Mouse (Mus musculus) kidney, postnatal 36 days (tissue): ENCODE measurements around the gene Camsap2.
A peak's percentile ranks its signal among the peaks of the same experiment; 100 is the strongest.

Experiments
- DNase-seq, 2 experiments: peaks; one replicate each; pipeline ENCODE4 v3.0.0; 2021 to 2022; ENCODE audit warnings: mixed read lengths in 2 of 2

The Camsap2 gene

DNA sequence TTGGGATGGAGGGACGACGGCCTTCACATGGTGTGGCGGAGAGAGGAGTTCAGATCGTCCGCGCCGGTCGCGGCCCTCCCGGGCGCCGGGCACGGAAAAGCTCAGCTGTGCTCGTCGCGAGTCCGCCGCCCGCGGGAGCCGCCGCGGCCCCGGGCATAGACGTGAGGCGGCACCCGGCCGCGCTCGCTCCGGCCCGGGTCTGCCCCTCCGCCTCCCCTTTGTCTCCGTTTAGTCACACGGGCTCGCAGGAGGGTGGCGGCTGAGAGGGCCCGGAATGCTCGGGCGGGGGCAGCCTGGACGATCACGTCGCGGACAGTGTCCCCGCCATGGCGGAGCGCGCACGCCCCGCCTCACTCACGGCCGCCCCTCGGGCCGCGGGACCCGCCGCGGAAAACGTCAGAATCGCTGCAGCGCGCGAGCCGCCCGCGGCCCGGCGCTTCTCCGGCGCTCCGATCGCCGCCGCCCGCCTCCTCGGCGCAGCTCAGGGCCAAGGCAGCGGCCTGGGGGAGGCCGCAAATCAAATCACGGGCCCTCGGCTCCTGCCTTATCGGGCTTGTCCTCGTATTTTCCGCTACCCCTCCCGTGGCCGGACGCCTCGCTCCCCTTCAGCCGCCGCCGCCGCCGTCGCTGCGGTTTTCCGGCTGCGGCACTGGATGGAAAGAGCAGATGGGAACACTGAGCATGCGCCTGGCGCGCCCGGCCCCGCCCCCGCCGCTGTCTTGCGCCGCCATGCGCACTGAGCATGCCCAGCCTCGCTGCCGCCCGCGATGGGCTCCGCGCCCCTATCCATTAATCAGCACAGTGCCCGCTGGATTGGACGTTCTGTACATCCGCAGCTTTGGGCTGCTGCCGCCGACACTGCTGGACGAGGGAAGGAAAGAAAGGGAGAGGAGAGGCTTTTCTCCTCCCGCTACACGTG is at the start of gene Camsap2:
Gene Camsap2, minus strand, starts transcription at position 651 of the 919 bp plus-strand sequence.
- peak; percentile 95 to 98 for DNase-seq

DNA sequence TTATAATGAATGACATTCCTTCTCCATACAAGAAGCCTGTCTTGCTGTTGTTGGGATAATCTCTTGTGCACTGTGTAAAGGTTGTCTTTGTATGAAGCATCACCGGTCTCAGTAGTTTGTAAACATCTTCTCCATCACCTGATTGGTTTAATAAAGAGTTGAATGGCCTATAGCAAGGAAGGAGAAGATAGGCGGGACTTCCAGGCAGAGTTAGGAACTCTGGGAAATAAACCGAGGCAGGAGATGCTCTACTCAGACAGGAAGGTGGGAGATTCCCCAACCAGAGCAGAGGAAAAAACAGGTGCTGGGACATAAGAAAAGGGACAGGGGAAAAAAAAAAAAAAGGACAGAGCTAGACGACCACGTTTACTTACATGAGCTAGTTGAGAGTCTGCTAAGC is 49.2 kb upstream of the Camsap2 start:
- no peak for DNase-seq

DNA sequence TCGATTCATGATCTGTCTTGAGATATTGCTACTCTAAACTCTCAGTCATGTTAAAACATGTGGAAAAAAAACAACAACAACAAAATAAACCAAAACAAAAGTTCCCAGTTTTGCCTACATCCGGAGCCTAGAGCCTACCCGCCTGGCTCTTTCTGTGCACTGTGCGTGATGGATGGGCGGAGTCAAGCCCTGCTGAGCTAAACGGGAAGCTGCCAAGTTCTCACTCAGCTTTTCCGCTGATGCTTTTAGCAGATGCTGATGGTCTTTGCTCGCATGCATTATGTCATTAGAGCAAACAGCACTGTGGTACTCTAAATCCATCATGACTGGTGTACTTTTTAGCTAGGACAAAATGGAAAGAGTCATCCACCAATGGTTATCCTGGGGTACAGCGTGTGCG is 48.6 kb upstream of the Camsap2 start:
- peak; percentile 31 to 35 for DNase-seq

DNA sequence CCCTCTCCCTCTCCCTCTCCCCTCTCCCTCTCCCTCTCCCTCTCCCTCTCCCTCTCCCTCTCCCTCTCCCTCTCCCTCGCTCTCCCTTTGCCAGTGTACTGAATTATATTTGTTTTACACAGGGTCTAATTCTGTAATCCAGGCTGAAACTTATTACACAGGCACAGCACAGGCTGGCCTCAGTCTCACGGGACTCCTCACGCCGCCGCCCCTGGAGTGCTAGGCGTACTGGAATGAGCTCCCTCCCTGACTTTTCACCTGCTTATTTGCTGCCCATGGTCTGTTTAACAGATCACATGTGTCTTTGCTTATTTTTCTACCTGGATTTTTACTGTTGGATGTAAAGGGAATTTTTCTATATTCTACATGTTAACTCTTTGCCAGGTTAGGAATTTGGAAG is 41.0 kb upstream of the Camsap2 start:
- DNase-seq: no peak

DNA sequence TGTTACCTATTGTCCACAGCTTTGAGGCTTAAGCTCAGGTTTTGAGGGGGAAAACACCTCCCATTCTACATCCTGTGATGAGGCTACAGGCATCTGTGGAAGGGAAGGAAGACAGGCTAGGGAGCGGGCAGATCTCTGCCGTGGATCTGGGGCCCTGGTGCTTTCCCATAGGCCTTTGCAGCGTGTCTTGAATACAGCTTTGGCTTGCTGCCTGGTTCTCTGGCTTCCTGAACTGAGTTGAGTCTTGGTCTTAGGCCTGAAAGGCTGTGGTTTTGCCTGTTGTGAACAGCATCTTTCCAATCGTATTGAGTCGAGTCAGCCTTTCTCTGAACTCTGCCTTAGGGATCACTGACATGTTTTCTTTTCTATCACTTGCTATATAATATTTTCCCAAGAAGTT is 35.7 kb upstream of the Camsap2 start:
- peak; percentile 24 to 50 for DNase-seq

DNA sequence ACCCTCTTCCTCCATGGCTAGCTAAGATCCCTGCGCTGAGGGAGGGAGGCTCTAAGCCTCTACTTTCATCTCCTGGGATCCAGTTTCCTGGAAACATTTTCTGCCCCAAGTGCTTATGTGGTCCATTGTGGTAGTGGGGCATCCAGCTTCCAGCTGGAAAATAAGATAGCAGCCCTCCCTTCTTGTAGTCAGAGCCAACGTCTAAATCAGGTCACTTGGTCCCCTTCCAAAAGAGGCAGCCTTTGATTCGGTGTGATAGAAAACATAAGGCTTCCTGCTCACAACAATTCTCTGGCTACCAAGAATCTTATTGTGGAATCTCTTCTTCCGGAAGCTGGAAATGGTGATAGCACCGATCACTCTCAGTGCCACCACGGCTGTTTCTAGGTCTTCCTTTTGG is 35.3 kb upstream of the Camsap2 start:
- DNase-seq: peak in 1 of 2 experiments; percentile 15

DNA sequence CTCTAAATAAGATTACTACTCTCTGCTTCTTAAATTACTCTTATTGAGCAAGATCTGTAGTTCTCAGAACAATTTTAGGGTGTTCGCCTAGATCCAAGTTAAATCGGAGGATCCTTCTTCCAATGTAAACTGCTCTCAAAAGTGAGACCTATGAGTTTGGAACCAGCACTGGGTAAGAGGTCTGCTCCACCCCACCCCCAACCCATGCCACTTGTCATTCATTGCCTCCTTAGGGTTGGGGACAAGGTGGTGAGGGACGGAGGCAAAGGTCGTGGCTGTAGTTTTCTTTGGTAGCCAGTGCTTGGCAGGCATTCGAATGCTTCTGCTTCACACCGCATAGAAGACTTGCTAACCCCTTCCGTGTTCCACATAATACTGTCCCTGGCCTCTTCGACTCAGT is 34.7 kb upstream of the Camsap2 start:
- no peak for DNase-seq

DNA sequence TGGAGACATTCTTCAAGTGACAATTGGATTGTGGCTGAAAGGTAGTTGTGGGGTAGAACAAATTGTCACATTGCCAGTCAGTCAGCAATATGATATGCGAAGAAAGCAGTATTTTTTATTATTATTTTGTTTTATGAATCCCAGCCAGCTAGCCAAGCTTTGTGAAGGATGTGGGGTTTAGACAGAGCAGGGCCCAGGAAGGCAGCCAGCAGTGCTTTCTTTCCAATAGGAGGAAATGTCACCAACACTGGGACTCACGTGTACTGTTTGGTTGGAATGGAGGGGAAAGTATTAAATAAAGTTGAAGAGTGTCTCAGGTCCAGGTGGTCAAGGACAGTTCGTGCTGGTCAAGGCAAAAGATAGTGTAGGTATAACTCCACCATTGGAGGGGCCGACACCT is 34.3 kb upstream of the Camsap2 start:
- no peak for DNase-seq

DNA sequence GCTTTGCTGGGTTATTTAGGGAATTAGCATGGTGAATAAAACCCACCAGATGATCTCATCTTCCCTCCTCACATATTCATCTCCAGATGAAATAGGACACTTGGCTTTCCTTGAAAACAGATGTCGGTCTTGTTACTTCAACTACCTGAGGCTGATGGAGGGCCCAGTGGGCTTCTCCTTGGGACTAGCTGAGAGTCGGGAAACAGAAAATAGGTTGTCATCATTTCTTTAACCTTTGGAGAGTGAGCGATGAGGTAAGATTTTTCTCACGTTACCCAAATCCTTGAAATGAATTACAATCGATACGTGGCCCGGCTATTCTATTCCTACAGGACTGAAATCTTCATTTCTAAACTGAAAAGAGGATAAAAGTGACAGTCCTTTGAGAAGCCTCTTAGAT is 33.4 kb upstream of the Camsap2 start:
- DNase-seq: no peak

DNA sequence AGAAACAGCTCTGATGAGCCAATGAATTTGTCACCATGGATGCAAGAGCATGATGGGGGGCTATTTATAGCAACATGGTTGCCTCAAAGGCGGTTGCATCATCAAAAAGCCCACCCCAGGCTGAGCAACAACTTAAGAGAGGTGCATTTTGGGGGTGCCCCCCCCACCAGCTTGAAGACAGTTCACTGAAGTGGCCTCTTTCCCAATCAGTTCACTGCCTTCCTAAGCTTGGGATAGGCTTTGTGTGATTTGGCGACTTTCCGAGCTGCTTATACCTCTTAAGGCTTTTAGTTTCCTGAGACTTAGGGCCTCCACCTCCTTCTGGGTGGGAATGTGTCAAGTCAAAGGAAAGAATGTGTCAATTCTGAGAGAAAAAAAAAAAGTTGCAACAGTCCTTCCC is 20.1 kb upstream of the Camsap2 start:
- DNase-seq: no peak

DNA sequence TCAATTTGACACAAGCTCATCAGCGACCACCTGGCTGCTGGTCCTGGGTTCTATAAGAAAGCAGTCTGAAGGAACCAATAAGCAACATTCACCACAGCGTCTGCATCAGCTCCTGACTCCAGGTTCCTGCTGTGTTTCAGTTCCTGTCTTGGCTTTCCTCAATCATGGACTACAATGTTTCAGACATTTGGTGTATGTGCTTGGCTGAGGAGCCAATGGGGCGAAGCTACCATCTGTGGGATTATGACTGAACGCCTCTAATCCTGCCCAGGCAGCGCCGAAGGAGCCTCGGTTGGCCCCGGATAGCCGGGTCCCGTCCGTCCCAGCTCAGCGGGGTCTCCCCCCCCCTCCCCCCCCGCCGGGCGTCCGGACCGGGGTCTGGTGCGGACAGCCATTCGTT is 18.8 kb upstream of the Camsap2 start:
- peak; percentile 50 to 82 for DNase-seq

DNA sequence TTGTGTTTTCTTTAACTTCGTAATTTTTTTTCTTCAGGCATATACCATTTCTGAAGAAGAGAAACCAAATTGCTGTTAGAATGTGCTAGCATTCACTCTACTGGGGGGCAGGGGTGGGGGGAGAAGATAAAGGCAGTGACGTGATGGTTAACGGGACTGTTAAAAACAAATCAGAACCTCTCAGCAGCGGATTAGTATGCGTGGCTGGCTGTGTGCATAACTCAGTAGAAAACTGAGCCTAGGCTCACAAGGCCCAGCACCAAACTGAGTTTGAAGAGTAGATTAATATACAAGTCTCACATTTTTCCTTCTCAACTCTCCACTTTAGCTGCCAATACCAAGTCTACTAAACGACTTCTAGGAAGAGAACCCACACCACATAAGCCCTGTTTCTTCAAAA is 17.1 kb upstream of the Camsap2 start:
- no peak for DNase-seq

DNA sequence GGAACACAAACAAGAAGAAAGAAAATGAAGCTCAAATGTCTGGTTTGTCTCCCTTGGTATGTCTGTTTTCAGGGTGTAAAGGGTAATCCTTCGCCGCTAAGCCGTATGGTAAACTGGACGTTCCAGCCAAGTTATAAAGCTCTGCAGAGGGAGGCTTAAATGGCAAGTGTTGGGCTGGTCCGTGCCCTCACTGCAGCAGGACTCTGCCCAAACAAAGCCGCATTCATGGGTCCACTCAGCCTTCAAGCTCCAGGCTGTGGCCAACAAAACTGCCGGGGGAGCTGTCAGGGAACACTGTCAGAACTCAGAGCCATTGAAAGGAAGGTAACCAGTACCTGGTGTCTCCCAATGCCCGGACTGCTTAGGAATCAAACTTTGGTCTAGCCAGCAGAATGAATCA is 16.7 kb upstream of the Camsap2 start:
- no peak for DNase-seq

DNA sequence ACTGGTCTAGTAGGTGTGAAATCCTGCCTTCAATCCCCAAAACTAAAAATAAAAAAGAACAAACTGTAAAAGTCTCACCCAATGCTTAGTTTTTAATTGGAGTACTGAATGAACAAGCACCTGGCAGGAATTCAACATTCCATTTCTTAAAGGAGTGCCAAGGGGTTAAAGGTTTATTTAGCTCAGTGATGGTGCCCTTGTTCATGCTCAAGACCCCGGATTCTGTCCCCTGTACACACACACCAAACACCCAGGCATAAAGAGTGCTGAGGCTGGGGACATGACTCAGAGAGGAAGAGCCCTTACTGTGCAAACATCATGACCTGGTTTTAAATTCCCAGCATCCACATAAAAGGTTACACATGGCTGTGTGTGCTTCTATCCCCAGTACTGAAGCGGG is 15.5 kb upstream of the Camsap2 start:
- peak; percentile 34 to 69 for DNase-seq

DNA sequence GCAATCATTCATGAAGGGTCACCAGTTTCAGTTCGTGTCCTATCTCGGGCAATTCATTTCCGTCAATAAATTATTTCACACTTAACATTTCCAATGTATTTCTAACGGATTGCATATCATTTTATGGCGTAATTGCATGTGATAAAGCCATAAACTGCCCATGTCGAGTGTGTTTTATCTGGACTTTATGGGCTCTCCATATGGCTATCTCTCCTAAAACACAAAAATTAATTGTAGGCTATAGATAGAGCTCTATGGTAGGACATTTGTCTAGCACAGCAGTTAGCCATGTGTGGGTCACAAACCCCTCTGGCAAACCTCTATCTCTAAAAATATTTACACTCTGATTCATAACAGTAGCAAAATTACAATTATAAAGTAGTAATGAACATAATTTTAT is 15.0 kb upstream of the Camsap2 start:
- DNase-seq: no peak

DNA sequence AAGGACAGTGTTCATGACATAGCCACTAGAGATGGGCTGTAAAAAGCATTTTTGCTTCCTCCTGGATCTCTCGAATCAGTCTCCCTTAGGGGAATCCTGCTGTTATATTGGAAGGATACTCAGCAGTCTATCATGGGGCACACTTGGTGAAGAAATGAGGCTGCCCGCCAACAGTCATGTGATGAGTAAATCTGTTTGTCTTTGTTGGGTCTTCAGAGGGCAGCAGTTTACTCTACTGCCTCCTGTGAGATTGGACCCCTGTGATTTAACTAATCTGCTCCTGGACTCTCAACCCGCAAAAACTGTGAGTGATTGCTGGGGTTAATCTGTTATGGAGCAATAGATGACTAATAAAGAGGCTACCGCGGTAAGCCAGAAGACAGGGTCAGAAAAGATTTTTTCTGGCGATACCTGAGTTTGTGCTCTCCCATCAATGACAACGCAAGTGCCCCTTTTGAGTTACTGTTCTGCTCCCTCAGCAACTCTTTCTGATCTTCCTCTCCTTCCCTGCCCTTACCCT is 13.0 kb upstream of the Camsap2 start:
- peak; percentile 75 to 77 for DNase-seq

DNA sequence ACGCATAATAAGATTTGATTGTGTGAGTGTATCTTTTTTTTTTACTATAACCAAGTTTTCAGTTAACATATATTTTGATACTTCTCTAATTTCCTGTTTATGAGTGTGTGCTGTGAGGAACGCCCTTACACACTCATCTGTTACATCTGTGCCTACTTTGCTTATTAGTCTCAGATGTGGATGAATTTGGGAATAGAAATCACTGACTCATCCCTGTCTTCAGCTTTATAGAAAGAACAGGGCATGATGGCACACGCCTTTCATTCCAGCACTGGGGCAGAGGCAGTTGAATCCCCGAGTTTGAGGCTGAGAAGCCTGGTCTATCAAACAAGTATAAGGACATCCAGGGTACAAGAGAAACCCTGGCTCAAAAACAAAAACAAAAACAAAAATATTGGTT is 9.7 kb upstream of the Camsap2 start:
- no peak for DNase-seq

DNA sequence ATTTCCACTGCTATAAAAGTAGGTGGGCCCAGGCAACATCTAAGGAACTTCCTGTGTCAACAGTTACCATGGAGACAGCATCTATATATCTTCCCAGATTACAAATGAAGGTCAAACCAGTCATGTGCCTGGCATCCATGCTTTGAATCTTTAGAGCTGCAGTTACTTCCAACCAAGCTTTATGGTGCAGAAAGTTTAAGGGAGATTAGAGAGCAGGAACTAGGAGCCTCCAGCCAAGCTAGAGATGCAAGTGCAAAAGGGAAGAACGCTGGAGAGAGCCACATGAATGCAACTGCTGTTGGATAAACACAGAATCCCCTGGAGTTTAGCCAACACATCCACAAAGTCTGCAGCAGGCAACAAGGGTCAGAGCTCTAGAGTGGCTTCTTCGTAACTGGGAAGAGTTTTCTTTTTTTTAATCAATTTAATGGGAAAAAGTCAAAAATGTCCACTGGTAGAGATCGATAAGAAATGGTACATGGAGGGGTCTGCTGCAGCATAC is 4.8 kb upstream of the Camsap2 start:
- no peak for DNase-seq

DNA sequence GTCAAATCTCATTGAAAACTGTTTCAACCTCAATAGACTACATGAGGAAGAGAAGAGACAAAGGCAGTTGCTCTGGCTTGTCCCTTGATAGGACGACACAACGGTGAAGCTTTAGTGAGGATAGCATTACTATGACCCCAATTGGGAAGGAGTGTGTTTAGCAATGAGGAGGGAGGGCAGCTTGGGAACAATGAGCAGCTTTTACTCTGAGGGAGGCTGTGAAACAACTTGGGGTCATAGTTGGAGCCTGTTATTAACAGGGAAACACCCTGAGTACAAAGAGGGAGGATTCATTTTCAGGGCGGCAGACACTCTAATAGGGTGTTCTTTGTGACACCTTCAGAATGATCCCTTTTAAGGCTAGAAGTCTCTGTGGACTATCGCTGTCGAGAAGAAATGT is 2.2 kb upstream of the Camsap2 start:
- no peak for DNase-seq

DNA sequence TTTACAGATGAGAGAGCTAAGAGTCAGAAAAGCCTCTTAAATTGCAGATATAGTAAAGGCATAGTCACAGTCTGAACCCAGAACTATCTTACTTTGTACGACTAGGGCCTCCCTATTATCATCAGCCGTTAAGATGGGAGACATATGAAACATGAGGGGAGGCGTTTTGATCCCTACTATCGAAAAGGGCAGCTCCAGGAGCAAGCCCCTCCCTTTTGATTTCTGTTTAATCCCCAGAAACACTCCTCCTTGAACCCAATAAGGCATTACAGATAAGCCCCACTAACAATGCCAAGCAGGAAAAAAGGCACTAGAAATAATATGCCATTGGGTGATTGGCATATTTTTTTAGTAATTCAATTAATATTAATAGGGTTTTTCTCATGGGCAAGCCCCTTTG is 1.2 kb upstream of the Camsap2 start:
- no peak for DNase-seq

DNA sequence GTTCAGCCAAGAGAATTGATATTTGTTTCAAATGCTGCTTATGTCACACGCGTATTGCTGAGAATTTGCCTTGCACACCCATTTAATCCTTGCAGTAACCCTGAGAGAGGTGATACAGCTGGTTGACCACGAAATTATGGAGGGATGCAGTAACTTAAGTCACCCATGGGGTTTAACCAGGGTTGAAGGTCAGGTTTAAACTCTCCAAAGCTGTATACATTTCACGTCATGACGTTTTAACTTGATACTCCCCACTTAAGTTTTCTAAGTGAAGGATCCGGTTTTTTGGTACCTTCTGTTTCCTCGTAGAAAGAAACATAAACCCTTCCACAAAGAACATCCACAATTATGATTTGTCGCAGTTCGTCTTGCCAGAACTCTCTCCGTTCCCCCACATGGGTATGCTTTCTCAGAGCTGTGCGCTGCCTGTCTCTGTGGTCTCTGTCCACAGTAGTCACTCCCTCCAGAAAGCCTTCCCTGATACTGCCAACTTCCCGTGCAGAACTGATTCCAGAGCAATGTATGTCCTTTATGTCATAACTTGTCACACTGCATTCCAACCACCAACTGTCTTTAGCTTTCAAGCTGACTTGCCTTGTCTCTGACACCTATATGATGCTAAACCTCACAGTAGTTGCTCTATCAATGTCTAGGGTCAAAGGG is 600 bp upstream of the Camsap2 start:
- no peak for DNase-seq

DNA sequence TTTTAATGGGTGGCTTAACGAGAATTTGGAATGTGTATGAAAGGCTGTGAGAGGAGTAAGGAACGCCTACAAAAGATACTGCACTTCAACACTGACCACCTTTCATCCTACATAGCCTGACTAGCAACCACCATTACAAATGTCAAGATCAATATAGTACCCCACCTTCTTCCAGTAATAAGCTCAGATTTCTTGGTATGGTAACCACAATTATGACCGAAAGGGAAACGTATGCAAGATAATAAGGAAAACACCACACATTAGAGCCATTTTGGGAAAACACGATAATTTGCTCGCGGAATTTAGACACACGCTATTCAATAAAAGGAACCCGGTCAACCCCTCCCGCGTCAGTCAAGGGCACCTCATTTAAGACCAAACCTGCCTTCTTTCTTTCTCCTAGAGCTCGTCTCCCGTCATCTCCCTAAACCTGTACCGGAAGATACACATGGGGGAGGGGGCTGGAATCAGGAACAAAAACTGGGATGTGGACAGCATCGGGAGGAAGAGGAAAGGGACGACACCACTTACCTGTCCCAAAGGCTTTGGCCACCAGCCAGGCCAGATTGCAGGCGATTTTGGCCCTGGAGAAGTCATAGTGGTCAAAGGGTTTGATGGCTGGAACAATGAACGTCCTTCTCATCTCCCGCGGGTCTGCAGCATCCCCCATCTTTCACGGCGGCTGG is 993 bp downstream of the Camsap2 start:
- DNase-seq: peak in 1 of 2 experiments; percentile 62

DNA sequence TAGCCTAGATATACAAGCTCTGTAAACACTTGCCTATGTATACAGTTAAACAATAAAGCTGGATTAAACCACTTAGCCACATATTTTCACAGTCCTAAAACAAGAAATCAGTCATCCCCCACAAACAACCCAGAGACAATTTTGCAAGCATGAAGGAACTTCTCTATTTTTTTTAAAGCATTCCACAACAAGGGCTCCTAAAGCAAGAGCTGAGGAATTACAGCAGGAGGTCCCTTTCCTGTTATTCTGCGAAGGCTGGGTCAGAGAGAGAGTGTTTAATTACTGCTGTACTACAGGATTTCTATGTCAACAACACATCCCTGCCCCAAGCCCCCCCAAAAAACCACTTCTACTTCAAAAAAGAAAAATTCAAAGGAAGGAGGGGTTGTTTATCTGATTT is 1.6 kb downstream of the Camsap2 start:
- DNase-seq: no peak
